Mouse (Mus musculus) limb, embryonic 14.5 days (tissue): Measurements from ENCODE around the gene Id2. TPM values are rescaled to one million over a fixed set of nuclear protein-coding genes. Genes with fewer than 3 reads are reported as not detected.

Experiments
- ATAC-seq: fragments of 200-750 bp; cut with Nextera tagmentation; 2 replicates; pipeline ENCODE4 v1.8.0; 2017; ENCODE audit warnings: low read depth, moderate number of reproducible peaks, moderate TSS enrichment; ENCODE audit not compliant: low FRiP score
- DNase-seq: peaks from one replicate; pipeline ENCODE4 v3.0.0-alpha.2; 2015; ENCODE audit warnings: low spot score
- H3K27ac ChIP-seq: fragments of 300-500 bp; sonication (generic); replicated peaks from 2 replicates; pipeline ENCODE4 v1.5.1; 2014; ENCODE audit warnings: low read depth, mild to moderate bottlenecking, low read length, moderate library complexity, mixed read lengths
- H3K27me3 ChIP-seq: fragments of 300-500 bp; sonication (generic); 2 replicates; pipeline ENCODE4 v1.6.1; 2014; ENCODE audit warnings: low read length, mixed read lengths; ENCODE audit not compliant: control insufficient read depth, insufficient read depth
- H3K36me3 ChIP-seq: fragments of 300-500 bp; sonication (generic); 2 replicates; pipeline ENCODE4 v1.6.1; 2014; ENCODE audit warnings: mild to moderate bottlenecking, low read length, moderate library complexity, mixed read lengths; ENCODE audit not compliant: control insufficient read depth, insufficient read depth
- H3K4me1 ChIP-seq: fragments of 300-500 bp; sonication (generic); 2 replicates; pipeline ENCODE4 v1.6.1; 2014; ENCODE audit warnings: antibody characterized with exemption, low read length, mixed read lengths; ENCODE audit not compliant: control insufficient read depth, insufficient read depth
- H3K4me2 ChIP-seq: fragments of 300-500 bp; sonication (generic); replicated peaks from 2 replicates; pipeline ENCODE4 v1.6.1; 2014; ENCODE audit warnings: low read depth, mild to moderate bottlenecking, low read length, moderate library complexity; ENCODE audit not compliant: severe bottlenecking
- H3K4me3 ChIP-seq: fragments of 300-500 bp; sonication (generic); replicated peaks from 2 replicates; pipeline ENCODE4 v1.5.1; 2014; ENCODE audit warnings: low read length
- H3K9ac ChIP-seq: fragments of 300-500 bp; sonication (generic); 2 replicates; pipeline ENCODE4 v1.6.1; 2014; ENCODE audit warnings: mild to moderate bottlenecking, low read depth, low read length, moderate library complexity; ENCODE audit not compliant: severe bottlenecking
- H3K9me3 ChIP-seq: fragments of 300-500 bp; sonication (generic); 2 replicates; pipeline ENCODE4 v1.6.1; 2016; ENCODE audit warnings: low read length; ENCODE audit not compliant: control insufficient read depth
- POLR2A ChIP-seq: fragments of 200-500 bp; IDR thresholded peaks from 2 replicates; pipeline ENCODE4 v1.8.0; 2012; ENCODE audit warnings: inconsistent platforms, mild to moderate bottlenecking, moderate library complexity, borderline replicate concordance; ENCODE audit not compliant: insufficient read depth, insufficient read length; ENCODE audit errors: extremely low read depth
- WGBS: fragments of 180-500 bp; shearing (Covaris S2); extraction: QIAGEN DNeasy Blood & Tissue Kit; methylation state at CpG from one replicate; pipeline ENCODE4 v1.1.7; 2014; 5-methylcytosine and 5-hydroxymethylcytosine counted together
- polyA plus RNA-seq, 2 experiments: library from polyadenylated mRNA; depleted of rRNA in 1 of 2; stranded (reverse) in 1 of 2; unstranded in 1 of 2; fragments of >200 nt; fragmentation: Nextera tagmentation in 1 of 2; extraction: Ambion mirVana in 1 of 2; gene quantifications; 2 replicates each; pipeline versions ENCODE4 v1.2.1 to v1.2.3; 2012 to 2014

Gene Id2
- polyA plus RNA-seq, 2 experiments: 165 to 317 TPM

DNA sequence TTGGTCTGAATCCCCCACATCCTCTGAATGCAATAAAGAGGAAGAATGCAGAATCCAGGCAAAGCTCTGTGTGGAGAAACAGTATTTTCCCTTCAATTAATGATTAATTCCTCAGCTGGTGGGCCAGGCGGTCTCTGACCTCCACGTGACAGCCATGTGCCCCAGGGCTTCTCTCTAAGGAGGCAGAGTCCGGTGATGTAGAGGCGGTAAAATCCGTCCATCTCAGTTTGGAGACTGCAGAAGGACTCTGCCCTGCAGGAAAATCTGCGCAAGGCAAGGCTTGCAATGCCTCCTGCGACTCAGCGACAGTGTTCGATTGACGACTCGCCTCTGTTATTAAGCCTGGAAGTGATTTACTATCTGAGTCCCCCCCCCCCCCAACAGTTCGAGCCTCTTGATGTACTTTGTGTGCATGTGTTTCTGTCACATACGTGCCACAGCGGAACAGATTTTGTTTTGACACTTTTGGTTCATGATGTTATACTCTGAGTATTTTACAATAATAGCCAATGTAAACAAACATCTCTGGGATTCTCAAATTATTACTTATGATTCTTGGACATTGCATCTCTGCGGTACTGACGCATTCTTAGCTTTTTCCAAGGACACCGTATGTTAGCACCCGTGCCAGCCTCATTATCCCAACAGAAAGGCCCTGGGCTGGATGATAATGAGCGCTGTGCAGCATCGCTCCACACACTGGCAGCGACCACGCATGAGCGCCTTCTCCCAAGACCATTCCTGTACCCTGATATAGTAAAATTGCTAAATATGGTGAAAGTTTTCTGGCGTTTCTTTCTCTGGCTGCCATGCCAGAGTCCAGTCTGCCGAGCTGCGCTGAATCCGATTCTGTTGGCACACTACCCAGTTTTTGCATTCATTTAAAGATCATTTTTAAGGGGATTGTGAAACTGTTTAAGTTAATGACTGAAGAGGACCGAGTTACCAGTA lies 545 bp upstream of the Id2 start:
- Histone ChIP-seq H3K4me2 (peak overlapping the region; percentile 95), H3K4me1 (peaks cover 35% of the 10 kb centered on the region), H3K4me3 (peak overlapping the region; percentile 84), H3K27me3 (no peaks in the 10 kb centered on the region), H3K9ac (peak overlapping the region; percentile 83), H3K27ac (peak overlapping the region; percentile 99), H3K9me3 (no peaks in the 10 kb centered on the region), H3K36me3 (no peaks in the 10 kb centered on the region)
- WGBS: 1% methylated on average over 28 of the region's 28 CpGs
- no peak for ATAC-seq
- no peak for TF ChIP-seq POLR2A
- peak; percentile 38 for DNase-seq

- Histone ChIP-seq H3K9me3 (no peaks in the 10 kb centered on the region), H3K36me3 (no peaks in the 10 kb centered on the region), H3K4me1 (peaks cover 33% of the 10 kb centered on the region), H3K4me3 (peak overlapping the region; percentile 84), H3K4me2 (peak overlapping the region; percentile 95), H3K27ac (peak overlapping the region; percentile 99), H3K9ac (peak overlapping the region; percentile 53), H3K27me3 (no peaks in the 10 kb centered on the region)
- 2% methylated on average over 15 of the region's 15 CpGs for WGBS
- DNase-seq (peak; percentile 25), ATAC-seq (no peak)
- TF ChIP-seq POLR2A: no peak
These were observed 294 bp downstream of the Id2 start for GRCm38 (mm10) chr12:25096640-25097051.

DNA sequence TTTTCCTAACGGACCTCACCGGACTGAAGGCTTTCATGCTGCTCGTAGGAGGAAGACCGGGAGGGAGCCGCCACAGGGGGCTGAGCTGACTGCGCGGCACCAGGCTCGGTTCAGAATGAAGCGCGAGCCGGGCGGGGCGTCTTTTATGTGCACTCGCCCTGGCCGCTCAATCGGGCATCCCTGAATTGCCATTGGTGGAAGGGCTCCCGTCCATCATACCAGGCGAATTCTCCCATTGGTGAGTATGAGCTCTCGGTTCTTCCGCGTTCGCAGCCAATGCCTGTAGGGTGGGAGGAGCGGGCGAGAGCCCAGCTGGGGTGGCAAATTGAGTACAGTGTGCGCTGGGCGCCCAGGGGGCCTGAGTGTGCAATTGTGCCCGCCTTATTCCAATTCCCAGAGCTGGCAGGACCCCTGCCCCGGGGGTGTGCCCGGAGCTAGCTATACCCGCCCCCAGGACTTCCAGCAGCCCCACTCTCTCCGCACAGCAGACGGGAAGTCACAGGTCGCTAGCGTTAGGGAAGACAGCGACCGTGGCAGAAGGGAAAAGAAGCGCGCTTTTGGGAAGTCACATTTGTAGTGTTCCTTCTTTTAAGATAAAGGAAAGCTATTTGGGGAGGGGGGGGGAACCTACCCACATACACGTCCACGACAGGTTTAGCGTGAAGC lies 833 bp downstream of the Id2 start:
- under 1% methylated on average over 39 of the region's 41 CpGs for WGBS
- H3K4me1 ChIP-seq: peaks cover 28% of the 10 kb centered on the region
- no peaks in the 10 kb centered on the region for H3K36me3 ChIP-seq
- peak overlapping the region; percentile 95 for H3K4me2 ChIP-seq
- peak overlapping the region; percentile 78 for H3K9ac ChIP-seq
- peak; percentile 81 for ATAC-seq
- peak overlapping the region; percentile 99 for H3K27ac ChIP-seq
- no peaks in the 10 kb centered on the region for H3K9me3 ChIP-seq
- no peaks in the 10 kb centered on the region for H3K27me3 ChIP-seq
- peak; percentile 99 for TF ChIP-seq POLR2A
- DNase-seq: peak; percentile 99
- peak overlapping the region; percentile 84 for H3K4me3 ChIP-seq

DNA sequence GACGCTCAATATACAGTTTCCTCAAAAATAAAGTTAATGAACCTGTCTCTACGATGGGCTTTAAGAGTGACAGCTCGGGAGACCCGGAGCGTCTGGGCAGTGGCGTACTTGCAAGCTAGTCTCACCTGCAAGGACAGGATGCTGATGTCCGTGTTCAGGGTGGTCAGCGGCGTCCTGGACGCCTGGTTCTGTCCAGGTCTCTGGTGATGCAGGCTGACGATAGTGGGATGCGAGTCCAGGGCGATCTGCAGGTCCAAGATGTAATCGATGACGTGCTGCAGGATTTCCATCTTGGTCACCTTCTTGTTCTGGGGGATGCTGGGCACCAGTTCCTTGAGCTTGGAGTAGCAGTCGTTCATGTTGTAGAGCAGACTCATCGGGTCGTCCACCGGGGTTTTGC lies 1.4 kb downstream of the Id2 start:
- Histone ChIP-seq H3K4me2 (peak overlapping the region; percentile 95), H3K4me1 (peaks cover 28% of the 10 kb centered on the region), H3K9ac (peak overlapping the region; percentile 78), H3K36me3 (no peaks in the 10 kb centered on the region), H3K4me3 (peak overlapping the region; percentile 84), H3K9me3 (no peaks in the 10 kb centered on the region), H3K27me3 (no peaks in the 10 kb centered on the region), H3K27ac (peak overlapping the region; percentile 76)
- no peak for TF ChIP-seq POLR2A
- no peak for ATAC-seq
- WGBS: 0% methylated on average over 19 of the region's 19 CpGs
- DNase-seq: peak; percentile 10
